Mouse (Mus musculus) c-Kit-positive CD71-positive TER-119-positive erythroid progenitor cells, embryonic 14.5 days (primary cell): ENCODE measurements around the gene Farsa.

Source experiments
- DNase-seq: peaks from one replicate; pipeline ENCODE4 v3.0.0-alpha.2; 2013; ENCODE audit warnings: low spot score

Gene Farsa

GRCm38 (mm10) chr8:84856864-84857441, at the start of gene Farsa:
Gene Farsa, plus strand, starts transcription at chr8:84856989.
- DNase-seq: peak; percentile 95

- DNase-seq: no peak
These were observed 47.5 kb upstream of the Farsa start for GRCm38 (mm10) chr8:84809109-84809940.

- DNase-seq: no peak
These were observed 46.9 kb upstream of the Farsa start for GRCm38 (mm10) chr8:84809941-84810280.

GRCm38 (mm10) chr8:84810896-84811295, 45.9 kb upstream of the Farsa start:
- DNase-seq: peak; percentile 77

- no peak for DNase-seq
These were observed 45.5 kb upstream of the Farsa start for GRCm38 (mm10) chr8:84811303-84811702.

- peak; percentile 82 for DNase-seq
These were observed 43.7 kb upstream of the Farsa start for GRCm38 (mm10) chr8:84813059-84813458.

GRCm38 (mm10) chr8:84813830-84814229, 43.0 kb upstream of the Farsa start:
- no peak for DNase-seq

GRCm38 (mm10) chr8:84814240-84814554, 42.6 kb upstream of the Farsa start:
- DNase-seq: no peak

GRCm38 (mm10) chr8:84814555-84815441, 42.0 kb upstream of the Farsa start:
- no peak for DNase-seq

GRCm38 (mm10) chr8:84815547-84815946, 41.2 kb upstream of the Farsa start:
- DNase-seq: peak; percentile 91

GRCm38 (mm10) chr8:84816117-84816516, 40.7 kb upstream of the Farsa start:
- no peak for DNase-seq

GRCm38 (mm10) chr8:84822723-84823122, 34.1 kb upstream of the Farsa start, which contains the start of gene Dand5:
Gene Dand5, minus strand, starts transcription at chr8:84822823.
- DNase-seq: no peak

- no peak for DNase-seq
These were observed 33.1 kb upstream of the Farsa start for GRCm38 (mm10) chr8:84823653-84824052.

GRCm38 (mm10) chr8:84825636-84826035, 31.2 kb upstream of the Farsa start:
- no peak for DNase-seq

- peak; percentile 72 for DNase-seq
These were observed 30.3 kb upstream of the Farsa start for GRCm38 (mm10) chr8:84826518-84826917.

- peak; percentile 79 for DNase-seq
These were observed 25.3 kb upstream of the Farsa start, which contains the start of gene Gadd45gip1 for GRCm38 (mm10) chr8:84831490-84831889. Gene Gadd45gip1, plus strand, starts transcription at chr8:84831522.

GRCm38 (mm10) chr8:84832034-84832717, 24.6 kb upstream of the Farsa start:
- DNase-seq: peak; percentile 80

GRCm38 (mm10) chr8:84832759-84833742, 23.7 kb upstream of the Farsa start:
- no peak for DNase-seq

- DNase-seq: no peak
These were observed 22.6 kb upstream of the Farsa start for GRCm38 (mm10) chr8:84834002-84834865.
